Mouse (Mus musculus) neural tube, embryonic 11.5 days (tissue): ENCODE data around the gene Gm45062. TPM values are rescaled to one million over a fixed set of nuclear protein-coding genes. Genes with fewer than 3 reads are reported as not detected.

ENCODE experiments used
- ATAC-seq: fragments of 200-750 bp; cut with Nextera tagmentation; 2 replicates; pipeline ENCODE4 v1.8.0; 2017; ENCODE audit warnings: moderate number of reproducible peaks, mild to moderate bottlenecking, moderate TSS enrichment, moderate library complexity; ENCODE audit not compliant: insufficient read depth, low FRiP score, low TSS enrichment
- DNase-seq: peaks from one replicate; pipeline ENCODE4 v3.0.0-alpha.2; 2015; ENCODE audit warnings: low spot score
- H3K27ac ChIP-seq: fragments of 300-500 bp; sonication (generic); 2 replicates; pipeline ENCODE4 v1.5.1; 2014; ENCODE audit warnings: low read depth, mild to moderate bottlenecking, low read length
- H3K27me3 ChIP-seq: fragments of 300-500 bp; sonication (generic); 2 replicates; pipeline ENCODE4 v1.6.1; 2014; ENCODE audit warnings: mild to moderate bottlenecking, low read length, mixed read lengths; ENCODE audit not compliant: control insufficient read depth, insufficient read depth
- H3K36me3 ChIP-seq: fragments of 300-500 bp; sonication (generic); 2 replicates; pipeline ENCODE4 v1.6.1; 2014; ENCODE audit warnings: mild to moderate bottlenecking, low read length, moderate library complexity, mixed read lengths; ENCODE audit not compliant: control insufficient read depth, insufficient read depth
- H3K4me1 ChIP-seq: fragments of 300-500 bp; sonication (generic); 2 replicates; pipeline ENCODE4 v1.6.1; 2014; ENCODE audit warnings: low read length, mixed read lengths; ENCODE audit not compliant: control insufficient read depth, insufficient read depth
- H3K4me2 ChIP-seq: fragments of 300-500 bp; sonication (generic); 2 replicates; pipeline ENCODE4 v1.6.1; 2014; ENCODE audit warnings: low read depth, mild to moderate bottlenecking, moderate library complexity
- H3K4me3 ChIP-seq: fragments of 300-500 bp; sonication (generic); 2 replicates; pipeline ENCODE4 v1.5.1; 2014; ENCODE audit warnings: low read depth, low read length
- H3K9ac ChIP-seq: fragments of 300-500 bp; sonication (generic); 2 replicates; pipeline ENCODE4 v1.6.1; 2014; ENCODE audit warnings: mild to moderate bottlenecking, low read length
- H3K9me3 ChIP-seq: fragments of 300-500 bp; sonication (generic); 2 replicates; pipeline ENCODE4 v1.6.1; 2016; ENCODE audit warnings: low read length; ENCODE audit not compliant: control insufficient read depth
- whole genome bisulfite sequencing: fragments of 180-500 bp; shearing (Covaris S2); extraction: QIAGEN DNeasy Blood & Tissue Kit; methylation state at CpG from one replicate; pipeline ENCODE4 v1.1.7; 2014; 5-methylcytosine and 5-hydroxymethylcytosine counted together
- polyA plus RNA-seq: library from polyadenylated mRNA; unstranded; fragments of >200 nt; fragmentation: Nextera tagmentation; extraction: Ambion mirVana; gene quantifications from 2 replicates; pipeline ENCODE4 v1.2.1, GENCODE M21; 2014

Gene Gm45062
- polyA plus RNA-seq, 1 experiment from 2014 or later: 18.3 TPM

DNA sequence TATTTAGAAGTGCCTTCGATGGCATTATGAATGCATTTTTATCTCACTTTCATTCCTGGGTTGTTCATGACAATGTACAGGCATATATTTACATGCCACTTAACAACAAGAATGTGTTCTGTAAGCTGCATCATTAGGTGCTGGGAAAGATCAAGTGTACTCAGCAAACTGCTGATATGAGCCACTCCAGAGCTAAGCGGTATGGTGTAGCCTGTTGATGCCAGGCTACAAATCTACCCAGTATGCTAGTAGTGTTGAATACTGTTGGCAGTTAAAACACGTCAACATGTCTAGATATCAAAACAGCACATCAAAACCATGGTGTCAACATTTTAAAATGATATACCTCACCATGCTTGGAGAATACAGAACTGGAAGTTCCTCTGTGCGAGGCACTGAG is 150.6 kb downstream of the Gm45062 start:
- H3K4me1 ChIP-seq: no peaks in the 10 kb centered on the region
- H3K4me3 ChIP-seq: no peak overlapping the region
- H3K4me2 ChIP-seq: no peak overlapping the region
- H3K36me3 ChIP-seq: no peaks in the 10 kb centered on the region
- no peaks in the 10 kb centered on the region for H3K27me3 ChIP-seq
- ATAC-seq: no peak
- WGBS: 92% methylated on average over 4 of the region's 4 CpGs
- no peak for DNase-seq
- no peak overlapping the region for H3K27ac ChIP-seq
- no peak overlapping the region for H3K9ac ChIP-seq
- no peaks in the 10 kb centered on the region for H3K9me3 ChIP-seq

DNA sequence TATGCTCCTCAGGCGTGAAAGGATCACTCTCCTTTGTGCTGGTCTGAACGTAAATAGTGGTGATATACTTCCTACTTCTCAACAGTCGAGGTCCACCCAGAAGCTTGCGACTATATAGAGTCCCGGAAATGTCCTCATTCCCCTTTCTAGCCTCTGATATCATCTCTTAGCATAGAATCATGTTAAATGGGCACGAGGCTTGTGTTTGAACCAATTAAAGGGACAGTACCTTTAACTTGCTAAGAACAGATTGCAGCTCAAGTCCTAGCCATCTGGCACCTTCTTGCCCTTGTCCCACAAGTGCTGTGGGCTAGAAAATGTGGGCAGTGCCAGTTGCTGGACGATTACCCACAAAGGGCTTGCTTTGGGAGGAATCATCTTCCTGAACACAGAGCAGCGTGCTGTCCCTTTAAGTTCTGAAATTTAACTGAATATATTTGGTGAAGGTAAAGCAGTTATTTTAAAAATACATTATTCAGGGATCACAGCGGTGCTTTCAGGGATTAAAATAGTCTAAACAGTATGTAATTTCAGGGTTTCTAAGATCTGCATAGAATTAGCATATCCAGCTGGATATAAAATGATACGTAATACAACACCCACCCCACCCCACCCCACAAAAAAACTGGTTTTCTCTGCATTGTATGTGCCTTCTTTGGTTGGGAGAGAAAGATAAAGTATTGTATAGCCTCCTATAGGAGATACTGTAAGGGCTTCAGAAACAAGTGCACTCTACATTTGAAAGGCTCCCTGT is 153.8 kb downstream of the Gm45062 start:
- 70% methylated on average over 10 of the region's 10 CpGs for WGBS
- DNase-seq (no peak), ATAC-seq (peak; percentile 13; the same call in 1 of the 2 replicates)
- Histone ChIP-seq H3K9me3 (no peaks in the 10 kb centered on the region), H3K36me3 (no peaks in the 10 kb centered on the region), H3K4me2 (no peak overlapping the region), H3K27ac (no peak overlapping the region), H3K4me3 (no peak overlapping the region), H3K4me1 (no peaks in the 10 kb centered on the region), H3K9ac (no peak overlapping the region), H3K27me3 (no peaks in the 10 kb centered on the region)

DNA sequence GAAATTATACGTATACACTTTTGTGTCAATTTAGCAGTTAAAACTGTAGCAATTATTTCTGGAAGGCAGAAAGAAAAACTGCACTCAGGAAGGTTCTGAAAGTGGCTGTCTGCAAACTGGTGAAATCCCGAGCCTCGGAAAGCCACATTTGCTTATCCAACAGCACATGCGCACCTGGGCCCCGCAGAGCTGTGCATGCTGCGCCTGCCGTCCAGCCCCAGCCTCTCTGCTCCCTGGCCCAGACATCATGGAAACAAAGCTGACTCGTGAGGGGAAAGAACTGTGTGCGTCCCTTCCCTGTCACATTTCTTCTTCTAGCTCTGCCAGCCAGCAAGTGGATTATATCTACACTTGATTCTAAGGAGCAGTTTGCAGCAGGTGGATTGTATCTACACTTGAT is 154.8 kb downstream of the Gm45062 start:
- Histone ChIP-seq H3K4me3 (no peak overlapping the region), H3K27ac (no peak overlapping the region), H3K9ac (no peak overlapping the region), H3K9me3 (no peaks in the 10 kb centered on the region), H3K4me1 (no peaks in the 10 kb centered on the region), H3K4me2 (no peak overlapping the region), H3K27me3 (no peaks in the 10 kb centered on the region), H3K36me3 (no peaks in the 10 kb centered on the region)
- WGBS: 74% methylated on average over 9 of the region's 9 CpGs
- DNase-seq: no peak
- ATAC-seq: no peak

DNA sequence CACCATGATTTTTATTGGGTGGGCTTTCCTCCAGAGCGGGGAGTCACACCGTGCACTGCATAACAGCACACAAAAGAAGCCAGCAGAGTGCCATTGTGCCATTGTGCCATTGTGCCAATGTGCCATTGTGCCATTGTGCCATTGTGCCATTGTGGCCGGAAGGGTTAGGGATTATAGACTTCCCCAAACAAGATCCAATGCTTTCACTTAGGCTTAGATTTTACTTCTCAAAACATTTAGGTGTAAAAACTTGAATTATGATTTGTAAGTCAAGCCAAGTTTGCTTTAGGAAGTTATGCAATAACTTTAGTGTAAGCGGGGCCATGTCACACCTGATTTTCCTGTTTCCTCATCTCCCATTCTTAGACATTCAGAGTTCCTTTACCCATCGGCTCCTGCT is 156.6 kb downstream of the Gm45062 start:
- Histone ChIP-seq H3K36me3 (no peaks in the 10 kb centered on the region), H3K9me3 (no peaks in the 10 kb centered on the region), H3K27ac (no peak overlapping the region), H3K4me2 (no peak overlapping the region), H3K4me1 (no peaks in the 10 kb centered on the region), H3K4me3 (no peak overlapping the region), H3K27me3 (no peaks in the 10 kb centered on the region), H3K9ac (no peak overlapping the region)
- DNase-seq (no peak), ATAC-seq (no peak)
- 67% methylated on average over 5 of the region's 5 CpGs for WGBS

DNA sequence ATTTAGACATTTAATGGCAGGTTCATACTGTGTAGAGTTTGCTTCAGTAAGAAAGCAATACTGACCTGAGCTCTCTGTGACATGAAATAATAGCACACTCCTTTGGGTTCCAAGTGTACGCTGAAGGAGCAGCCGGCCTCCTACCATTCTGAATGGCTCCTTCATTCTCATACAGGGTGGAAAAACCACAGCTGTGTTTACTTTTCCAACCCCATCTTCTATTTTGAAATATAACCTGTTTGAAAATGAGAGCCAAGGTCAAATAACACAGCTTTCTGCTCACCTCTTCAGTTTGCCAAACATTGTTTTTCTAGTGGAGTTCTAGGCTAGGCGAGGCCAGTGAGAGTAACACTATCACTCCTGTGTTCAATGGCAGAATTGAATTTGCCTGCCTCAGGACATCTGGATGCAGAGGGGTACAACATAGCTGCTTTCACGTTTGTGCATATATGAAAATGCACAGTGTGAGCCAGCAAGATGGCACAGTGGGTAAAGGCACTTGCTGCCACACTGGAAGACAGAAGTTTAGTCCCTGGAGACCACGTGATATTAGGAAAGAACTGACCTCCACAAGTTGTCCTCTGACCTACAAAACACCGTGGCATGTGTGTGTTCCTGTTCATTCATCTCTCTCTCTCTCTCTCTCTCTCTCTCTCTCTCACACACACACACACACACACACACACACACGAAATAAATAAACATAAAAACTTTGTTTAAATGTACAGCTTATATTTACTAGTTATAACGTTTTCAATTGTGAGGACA is 157.7 kb downstream of the Gm45062 start:
- WGBS: 64% methylated on average over 8 of the region's 8 CpGs
- DNase-seq: no peak
- no peak overlapping the region for H3K4me2 ChIP-seq
- H3K9ac ChIP-seq: no peak overlapping the region
- no peaks in the 10 kb centered on the region for H3K27me3 ChIP-seq
- no peaks in the 10 kb centered on the region for H3K9me3 ChIP-seq
- no peaks in the 10 kb centered on the region; the same call in 1 of the 2 replicates for H3K4me1 ChIP-seq
- H3K36me3 ChIP-seq: no peaks in the 10 kb centered on the region
- H3K27ac ChIP-seq: no peak overlapping the region
- H3K4me3 ChIP-seq: no peak overlapping the region
- ATAC-seq: no peak

DNA sequence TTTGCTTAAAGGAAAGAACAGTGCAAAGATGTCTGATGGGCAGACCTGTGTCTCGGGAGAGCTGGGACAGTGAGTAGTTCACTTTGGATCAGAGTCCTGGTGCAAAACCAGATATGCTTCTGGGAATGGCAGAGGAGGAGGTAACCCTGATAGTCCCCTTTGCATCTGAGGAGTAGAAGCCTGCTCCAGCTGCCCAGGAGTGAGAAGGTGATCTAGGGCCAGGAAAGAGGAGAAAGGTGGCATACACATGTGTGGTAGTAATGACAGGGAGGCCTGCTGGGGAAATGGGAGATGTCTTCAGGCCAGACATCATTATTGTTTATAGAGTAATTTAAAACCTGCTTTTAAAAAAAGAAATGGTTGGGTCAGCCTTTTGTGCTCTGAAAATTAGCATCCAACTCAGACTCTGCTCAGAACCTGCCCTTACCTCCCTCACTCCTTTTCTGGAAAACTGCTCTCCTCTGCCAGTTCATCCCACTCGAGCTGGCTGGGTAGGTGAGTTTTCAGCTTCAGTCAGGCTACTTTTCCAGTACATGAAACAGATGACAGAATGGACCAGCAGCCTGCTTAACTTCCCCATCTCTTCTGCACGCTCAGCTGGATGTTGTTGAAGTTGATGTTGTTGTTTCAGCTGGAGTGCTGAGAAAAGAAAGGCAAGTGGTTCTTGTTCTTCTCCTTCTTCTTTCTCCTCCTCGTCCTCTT is 160.4 kb downstream of the Gm45062 start:
- Histone ChIP-seq H3K36me3 (no peaks in the 10 kb centered on the region), H3K4me3 (no peak overlapping the region), H3K4me1 (peaks cover 2% of the 10 kb centered on the region; the same call in 1 of the 2 replicates), H3K9me3 (no peaks in the 10 kb centered on the region), H3K27ac (no peak overlapping the region), H3K9ac (no peak overlapping the region), H3K27me3 (no peaks in the 10 kb centered on the region), H3K4me2 (no peak overlapping the region)
- ATAC-seq (no peak), DNase-seq (no peak)
- 53% methylated on average over 4 of the region's 4 CpGs for WGBS

DNA sequence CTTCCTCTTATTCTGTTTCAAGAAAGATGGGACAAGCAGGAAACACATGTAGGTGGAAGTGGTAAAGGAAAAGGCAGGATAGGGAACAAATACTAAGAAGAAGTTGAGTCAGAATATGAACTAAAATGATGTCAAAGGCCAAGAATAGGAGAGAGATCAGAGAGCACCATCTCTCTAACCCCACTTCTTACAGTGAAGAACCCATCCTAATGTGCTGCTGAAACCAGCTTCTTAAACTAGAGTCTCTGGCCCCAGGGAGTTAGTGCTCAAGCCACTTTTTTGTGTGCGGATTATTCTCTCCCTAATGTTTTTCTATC is 160.9 kb downstream of the Gm45062 start:
- no peaks in the 10 kb centered on the region for H3K9me3 ChIP-seq
- H3K4me1 ChIP-seq: peaks cover 2% of the 10 kb centered on the region; the same call in 1 of the 2 replicates
- no peak overlapping the region for H3K9ac ChIP-seq
- ATAC-seq: no peak
- no peaks in the 10 kb centered on the region for H3K27me3 ChIP-seq
- no peak overlapping the region for H3K27ac ChIP-seq
- no peak for DNase-seq
- H3K4me2 ChIP-seq: no peak overlapping the region
- H3K36me3 ChIP-seq: no peaks in the 10 kb centered on the region
- no peak overlapping the region for H3K4me3 ChIP-seq
- 82% methylated on average over 1 of the region's 1 CpGs for WGBS

DNA sequence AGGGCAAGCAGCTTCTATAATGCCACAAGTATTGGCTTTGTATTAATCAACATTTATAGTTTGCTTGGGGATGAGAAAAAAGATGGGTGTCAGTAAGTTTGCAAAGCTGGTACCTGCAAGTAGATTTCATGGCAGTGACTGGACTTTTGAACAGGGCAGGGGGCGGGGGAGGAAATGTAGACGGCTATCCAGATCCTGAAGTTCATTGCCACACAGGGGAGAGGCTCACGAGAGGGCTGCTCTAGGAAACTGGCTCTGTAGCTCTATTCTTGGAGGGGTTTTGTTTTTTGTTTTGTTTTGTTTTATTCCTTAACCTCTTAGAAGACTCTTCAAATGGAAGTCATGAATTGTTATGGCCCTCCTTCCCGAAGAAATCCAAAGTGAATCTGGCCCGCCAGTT is 162.2 kb downstream of the Gm45062 start:
- no peak for DNase-seq
- H3K27me3 ChIP-seq: no peaks in the 10 kb centered on the region
- no peak overlapping the region for H3K27ac ChIP-seq
- no peak for ATAC-seq
- H3K9ac ChIP-seq: no peak overlapping the region
- H3K36me3 ChIP-seq: no peaks in the 10 kb centered on the region
- no peak overlapping the region for H3K4me2 ChIP-seq
- H3K4me1 ChIP-seq: peaks cover 2% of the 10 kb centered on the region; the same call in 1 of the 2 replicates
- H3K9me3 ChIP-seq: no peaks in the 10 kb centered on the region
- no peak overlapping the region for H3K4me3 ChIP-seq
- 82% methylated on average over 5 of the region's 5 CpGs for WGBS
